Comparison of ENCODE assay signal across 8 mouse cellular contexts in the genomic region with DNA sequence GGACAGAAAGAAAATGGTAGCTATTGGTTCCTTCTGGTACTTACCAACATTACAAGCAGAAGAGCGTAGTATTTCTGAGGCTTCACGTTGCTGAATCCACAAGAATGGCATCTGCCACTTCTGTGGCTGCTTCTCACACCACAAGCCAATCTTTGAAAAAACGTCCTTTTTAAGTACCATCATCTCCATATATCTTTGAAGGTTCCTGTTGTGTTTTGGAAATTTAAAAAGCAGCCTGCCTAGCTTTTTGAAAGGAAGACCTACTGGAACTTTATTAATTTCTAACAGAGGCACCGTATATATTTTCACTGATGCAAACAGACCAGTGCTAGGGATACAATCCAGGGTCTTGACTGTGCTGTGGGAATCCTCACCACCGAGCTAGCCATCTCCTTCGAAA. TPM values are rescaled to one million over a fixed set of nuclear protein-coding genes. Genes with fewer than 3 reads are reported as not detected.
DNase-seq lines count a peak whose midpoint lies in the region; ATAC-seq lines count a peak whose summit lies in the region.

No protein-coding gene starts in this region.

- 34% methylated on average over 6 of the region's 6 CpGs for WGBS in kidney, embryonic 16.5 days
- WGBS in embryonic facial prominence, embryonic 11.5 days, result 52% methylated on average over 6 of the region's 6 CpGs
- 35% methylated on average over 6 of the region's 6 CpGs for WGBS in intestine, embryonic 15.5 days
- 40% methylated on average over 6 of the region's 6 CpGs for WGBS in neural tube, embryonic 12.5 days

- peak overlapping the region; percentile 89 for H3K4me3 ChIP-seq in kidney, embryonic 16.5 days (ENCODE audit: low read length)
- peak overlapping the region; percentile 65 for H3K4me3 ChIP-seq in embryonic facial prominence, embryonic 11.5 days (ENCODE audit: low read depth, low read length)
- peak overlapping the region; percentile 79 for H3K4me3 ChIP-seq in intestine, embryonic 15.5 days (replicated peaks)
- H3K4me3 ChIP-seq in neural tube, embryonic 12.5 days, result peak overlapping the region; percentile 69

- no peak for DNase-seq in kidney, postnatal 25 days
- no peak for DNase-seq in embryonic facial prominence, embryonic 11.5 days (ENCODE audit: low spot score)
- no peak for DNase-seq in adipocyte (ENCODE audit: low spot score)
- DNase-seq in kidney, adult 18-20 months, result no peak
- DNase-seq in frontal cortex, postnatal 10 days (ENCODE audit: low spot score in 2 of 2), result no peak

- H3K27ac ChIP-seq in kidney, embryonic 16.5 days (ENCODE audit: low read length), result no peak overlapping the region
- no peak overlapping the region for H3K27ac ChIP-seq in embryonic facial prominence, embryonic 11.5 days (replicated peaks; ENCODE audit: low read depth, low read length)
- H3K27ac ChIP-seq in intestine, embryonic 15.5 days, result no peak overlapping the region
- no peak overlapping the region for H3K27ac ChIP-seq in neural tube, embryonic 12.5 days

- peak overlapping the region; percentile 99 for H3K9ac ChIP-seq in kidney, embryonic 16.5 days (replicated peaks; ENCODE audit: low read length)
- peak overlapping the region; percentile 94 for H3K9ac ChIP-seq in embryonic facial prominence, embryonic 11.5 days (replicated peaks; ENCODE audit: low read length)
- peak overlapping the region; percentile 94 for H3K9ac ChIP-seq in intestine, embryonic 15.5 days
- peak overlapping the region; percentile 81 for H3K9ac ChIP-seq in neural tube, embryonic 12.5 days

- H3K27me3 ChIP-seq in kidney, embryonic 16.5 days (ENCODE audit: insufficient read depth, low read length), result 0 out of 2 replicates have a peak, but pooled peaks cover 5% of the 10 kb centered on the region
- H3K27me3 ChIP-seq in embryonic facial prominence, embryonic 11.5 days (ENCODE audit: control insufficient read depth, insufficient read depth, low read length), result no peaks in the 10 kb centered on the region
- no peaks in the 10 kb centered on the region for H3K27me3 ChIP-seq in intestine, embryonic 15.5 days (replicated peaks)
- no peaks in the 10 kb centered on the region for H3K27me3 ChIP-seq in neural tube, embryonic 12.5 days (replicated peaks)

- no peak for ATAC-seq in kidney, embryonic 16.5 days (ENCODE audit: low FRiP score, low TSS enrichment)
- ATAC-seq in embryonic facial prominence, embryonic 11.5 days (replicated peaks; ENCODE audit: insufficient number of reproducible peaks, low FRiP score, low TSS enrichment, low read depth), result no peak
- no peak for ATAC-seq in intestine, embryonic 15.5 days
- ATAC-seq in neural tube, embryonic 12.5 days (ENCODE audit: low FRiP score, low read depth), result no peak

- H3K4me1 ChIP-seq in kidney, embryonic 16.5 days (ENCODE audit: insufficient read depth, low read length), result peaks cover 34% of the 10 kb centered on the region
- H3K4me1 ChIP-seq in embryonic facial prominence, embryonic 11.5 days (ENCODE audit: control insufficient read depth, insufficient read depth, low read length), result no peaks in the 10 kb centered on the region
- H3K4me1 ChIP-seq in intestine, embryonic 15.5 days (replicated peaks), result peaks cover 10% of the 10 kb centered on the region; the same call in 1 of the 2 replicates
- H3K4me1 ChIP-seq in neural tube, embryonic 12.5 days, result peaks cover 29% of the 10 kb centered on the region

- H3K9me3 ChIP-seq in kidney, embryonic 16.5 days (ENCODE audit: low read length), result no peaks in the 10 kb centered on the region
- no peaks in the 10 kb centered on the region for H3K9me3 ChIP-seq in embryonic facial prominence, embryonic 11.5 days (replicated peaks; ENCODE audit: control insufficient read depth, low read length)
- H3K9me3 ChIP-seq in intestine, embryonic 15.5 days, result no peaks in the 10 kb centered on the region
- no peaks in the 10 kb centered on the region for H3K9me3 ChIP-seq in neural tube, embryonic 12.5 days

- peak overlapping the region; percentile 80 for H3K4me2 ChIP-seq in kidney, embryonic 16.5 days (replicated peaks; ENCODE audit: low read depth, low read length)
- peak overlapping the region; percentile 38 for H3K4me2 ChIP-seq in embryonic facial prominence, embryonic 11.5 days (ENCODE audit: low read depth, low read length)
- peak overlapping the region; percentile 57 for H3K4me2 ChIP-seq in intestine, embryonic 15.5 days (replicated peaks)
- H3K4me2 ChIP-seq in neural tube, embryonic 12.5 days (replicated peaks), result peak overlapping the region; percentile 80

- peaks cover 13% of the 10 kb centered on the region for H3K36me3 ChIP-seq in kidney, embryonic 16.5 days (ENCODE audit: insufficient read depth, low read length)
- no peaks in the 10 kb centered on the region for H3K36me3 ChIP-seq in embryonic facial prominence, embryonic 11.5 days (replicated peaks; ENCODE audit: control insufficient read depth, insufficient read depth, low read depth, low read length)
- 0 out of 2 replicates have a peak, but pooled peaks cover 3% of the 10 kb centered on the region for H3K36me3 ChIP-seq in intestine, embryonic 15.5 days
- H3K36me3 ChIP-seq in neural tube, embryonic 12.5 days, result peaks cover 14% of the 10 kb centered on the region

RNA-seq across cellular contexts. Expression of a gene that starts 1.4 kb away (rescaled TPM):
- polyA plus RNA-seq in kidney, embryonic 16.5 days (2015; fragmentation: Nextera tagmentation; extraction: Ambion mirVana), result 7.4 and 8.0 TPM in 2 replicates
- 21.4 and 23.8 TPM in 2 replicates for polyA plus RNA-seq in embryonic facial prominence, embryonic 11.5 days (2014; fragmentation: Nextera tagmentation; extraction: Ambion mirVana)
- polyA plus RNA-seq in intestine, embryonic 15.5 days (2015; fragmentation: Nextera tagmentation; extraction: Ambion mirVana), result 24.4 and 24.7 TPM in 2 replicates
- polyA plus RNA-seq in neural tube, embryonic 12.5 days (2016; fragmentation: Nextera tagmentation; extraction: Ambion mirVana), result 22.3 and 22.5 TPM in 2 replicates
